Mouse (Mus musculus): ENCODE data around the gene Myh15.

DNA sequence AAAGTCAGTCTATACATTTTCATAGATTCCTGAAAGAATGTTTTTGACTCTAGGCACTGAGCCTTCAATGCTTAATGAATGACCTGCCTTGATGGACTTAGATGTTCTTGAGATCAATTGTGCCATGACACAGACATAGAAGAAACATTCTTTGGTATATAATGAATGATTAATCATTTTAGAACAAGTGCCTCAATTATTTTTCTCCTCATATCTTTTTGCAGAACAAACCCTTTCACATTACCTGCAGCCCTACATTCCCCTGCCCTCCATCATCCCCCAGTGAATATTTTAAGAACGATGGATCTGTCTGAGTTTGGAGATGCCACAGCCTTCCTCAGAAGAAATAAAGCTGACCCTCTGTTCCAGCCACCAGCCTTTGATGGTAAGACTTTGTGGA is at the start of gene Myh15:
- TF ChIP-seq CTCF (IDR thresholded peaks at IDR 0.05; ENCODE audit: low read depth) (no peak), EP300 (IDR thresholded peaks at IDR 0.05; ENCODE audit: low read depth) (no peak)

All from liver, embryonic 14.5 days (tissue).